Mouse (Mus musculus) left cerebral cortex, adult 11 months (tissue): ENCODE data around the gene Tbc1d22a.

Experiments
- DNase-seq: peaks from one replicate; pipeline ENCODE4 v3.0.0; 2022; ENCODE audit warnings: low spot score

Gene Tbc1d22a

GRCm38 (mm10) chr15:86340766-86341165 lies 126.5 kb downstream of the Tbc1d22a start:
- no peak for DNase-seq

DNA sequence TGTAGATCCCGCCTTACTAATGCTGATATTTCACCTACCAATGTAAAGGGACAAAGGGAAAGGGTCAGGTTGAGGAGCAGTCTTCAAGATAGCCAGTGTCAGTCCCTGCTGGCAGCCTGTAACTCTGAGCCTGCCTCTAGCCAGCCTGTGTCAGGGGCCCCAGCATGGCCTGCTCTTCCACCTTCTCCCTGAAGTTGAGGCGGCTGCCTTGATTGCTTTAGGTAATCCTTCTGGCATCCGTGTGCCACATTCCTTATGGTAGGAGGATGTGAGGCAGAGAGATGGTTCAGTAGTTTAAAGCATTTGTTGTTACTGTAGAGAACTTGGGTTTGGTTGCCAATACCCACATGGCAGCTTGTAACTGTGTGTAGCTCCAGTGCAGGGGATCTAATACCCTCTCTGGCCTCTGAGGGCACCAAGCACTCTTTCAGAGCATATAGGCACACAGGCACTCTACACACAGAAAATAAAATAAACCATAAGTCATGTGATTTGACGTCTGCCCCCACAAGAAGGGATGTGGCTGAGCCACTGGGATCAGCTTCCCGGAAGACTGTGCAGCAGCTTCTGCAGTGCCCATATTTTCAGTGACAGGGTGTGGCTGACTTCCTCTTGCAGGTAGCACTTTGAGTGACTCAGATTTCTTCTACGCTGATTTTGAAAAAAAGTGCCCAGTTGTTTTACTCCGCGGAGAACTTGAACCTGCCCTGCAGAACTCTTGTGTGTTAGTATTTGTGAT lies 128.5 kb downstream of the Tbc1d22a start:
- no peak for DNase-seq

GRCm38 (mm10) chr15:86344906-86345331 lies 130.7 kb downstream of the Tbc1d22a start:
- DNase-seq, result no peak

DNA sequence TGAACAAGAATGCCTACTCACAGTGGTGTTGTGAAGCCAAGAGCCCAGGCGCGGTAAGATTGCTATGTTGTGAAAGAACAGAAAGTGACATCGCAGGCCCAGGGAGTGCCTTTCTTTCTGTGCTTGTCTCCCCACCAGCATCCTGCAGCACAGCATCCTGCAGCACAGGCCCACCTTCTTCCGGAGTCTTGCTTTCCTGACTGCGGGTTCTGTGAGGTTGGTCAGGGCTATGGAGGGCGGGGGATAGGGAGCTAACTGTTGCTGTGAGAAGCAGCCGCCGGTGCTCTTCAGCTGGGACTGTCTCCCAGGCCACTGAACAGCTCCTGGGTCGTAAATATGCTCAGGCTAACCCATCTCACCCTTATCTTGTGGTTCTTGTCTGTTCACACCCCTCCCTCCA lies 131.6 kb downstream of the Tbc1d22a start:
- no peak for DNase-seq

GRCm38 (mm10) chr15:86346606-86347005 lies 132.3 kb downstream of the Tbc1d22a start:
- no peak for DNase-seq

- DNase-seq, result no peak
Observed at GRCm38 (mm10) chr15:86354932-86355331, 140.7 kb downstream of the Tbc1d22a start.

DNA sequence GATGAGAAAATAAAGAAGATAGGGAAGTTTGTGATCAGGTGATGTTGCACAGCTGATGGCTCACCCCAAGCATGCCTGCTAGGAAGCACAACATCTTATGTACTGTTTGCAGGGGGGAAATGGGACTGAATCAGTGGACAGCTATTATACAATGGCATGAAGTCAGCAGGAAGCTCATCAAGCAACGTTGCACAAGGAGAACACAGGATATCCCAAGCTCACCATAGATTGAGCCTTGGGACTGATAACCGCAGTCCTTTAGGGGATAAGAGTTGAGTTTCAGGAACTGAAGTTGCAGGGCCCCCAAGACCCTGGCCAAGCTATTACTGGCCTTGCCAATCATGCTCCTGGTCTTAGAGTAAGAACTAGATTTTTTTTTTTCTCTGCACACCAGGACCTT lies 141.6 kb downstream of the Tbc1d22a start:
- DNase-seq, result no peak

DNA sequence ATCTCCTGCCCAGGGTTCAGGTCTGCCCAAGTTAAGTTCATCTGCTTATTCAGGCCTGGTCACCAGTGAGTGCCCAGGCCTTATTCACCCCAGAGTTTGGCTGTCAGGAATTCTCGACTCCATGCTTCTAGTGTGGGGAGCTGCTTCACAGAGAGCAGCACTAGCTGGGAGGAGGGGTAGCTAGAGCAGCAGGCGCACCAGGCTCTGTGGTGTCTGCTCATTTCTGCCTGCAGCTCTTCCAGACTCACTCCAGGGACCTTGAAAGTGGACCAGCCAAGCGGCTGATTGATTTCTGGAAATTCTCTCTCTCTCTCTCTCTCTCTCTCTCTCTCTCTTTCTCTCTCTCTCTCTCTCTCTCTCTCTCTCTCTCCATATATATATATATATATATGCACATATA lies 146.1 kb downstream of the Tbc1d22a start:
- no peak for DNase-seq

DNA sequence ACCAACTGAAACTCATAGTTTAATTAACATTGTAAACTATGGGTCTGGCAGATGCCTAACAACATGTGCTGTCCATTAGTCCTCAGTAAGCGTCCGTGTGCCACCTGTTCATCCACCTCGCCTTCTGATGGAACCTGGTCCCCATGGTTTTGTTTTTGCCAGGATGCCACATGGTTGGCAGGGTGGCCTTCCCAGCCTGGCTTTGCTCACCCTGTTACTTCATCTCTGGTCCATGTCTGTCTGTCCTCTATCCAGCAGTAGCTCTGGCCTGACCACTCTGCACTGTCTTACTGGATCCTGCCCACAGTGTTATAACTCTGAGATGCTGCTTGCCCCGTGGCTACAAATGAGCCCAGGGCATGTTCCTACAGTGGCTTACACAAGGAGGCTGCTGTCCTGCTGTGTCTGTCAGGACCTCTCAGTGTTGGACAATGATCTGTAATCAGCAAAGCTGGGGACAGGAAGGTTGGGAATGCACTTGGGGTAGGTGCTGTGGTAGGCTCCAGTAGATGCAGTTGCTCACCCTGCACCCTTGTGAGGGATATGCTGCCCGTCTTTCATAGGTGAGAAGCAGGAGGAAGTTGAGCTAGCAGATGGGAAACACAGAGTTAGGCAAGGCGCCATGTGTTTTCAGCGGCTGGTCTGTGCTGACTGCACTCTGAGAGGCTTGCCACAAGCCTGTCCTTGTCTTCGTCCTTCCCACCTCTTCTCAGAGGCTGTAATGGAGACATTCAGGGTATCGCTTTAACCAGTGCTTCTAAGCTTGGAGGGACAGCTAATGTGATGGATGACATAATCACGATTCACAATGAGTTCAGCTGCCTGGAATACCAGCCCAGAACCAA lies 148.3 kb downstream of the Tbc1d22a start:
- DNase-seq, result peak; percentile 26

- DNase-seq, result peak; percentile 19
Observed at GRCm38 (mm10) chr15:86363841-86364295, 149.6 kb downstream of the Tbc1d22a start.

DNA sequence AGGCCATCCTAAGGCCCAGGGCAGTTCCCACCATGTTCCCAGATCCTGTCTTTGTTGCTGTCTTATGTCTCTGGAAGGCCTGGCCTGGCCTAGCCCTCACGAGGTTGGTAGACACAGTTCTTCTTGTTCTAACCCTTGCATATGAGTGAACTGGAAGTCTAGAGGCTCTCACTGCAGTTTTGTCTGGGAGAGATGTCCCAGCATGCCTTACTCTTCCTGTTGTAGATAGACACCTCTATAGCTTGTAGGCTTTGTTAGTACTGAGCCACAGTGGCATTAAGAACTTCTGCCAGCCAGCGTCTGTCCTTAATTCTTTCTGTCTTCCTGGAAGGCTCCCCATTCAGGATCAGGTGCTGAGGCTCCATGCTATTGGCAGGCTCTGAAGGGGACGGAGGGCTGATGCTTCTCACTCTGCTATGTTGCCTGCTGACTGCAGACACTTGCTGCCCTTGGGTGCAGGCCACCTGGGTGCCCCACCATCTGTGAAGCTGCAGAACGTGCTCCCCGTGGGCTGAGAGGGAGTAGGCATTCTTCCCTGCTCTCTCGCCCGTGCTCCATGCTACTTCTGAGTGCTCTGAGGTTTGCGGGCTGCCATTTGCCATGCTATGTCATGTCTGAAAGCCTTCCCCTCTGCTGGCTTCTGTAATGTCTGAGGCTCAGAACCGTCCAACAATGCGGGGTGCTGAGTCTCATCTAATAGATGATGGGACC lies 150.8 kb downstream of the Tbc1d22a start:
- no peak for DNase-seq

DNA sequence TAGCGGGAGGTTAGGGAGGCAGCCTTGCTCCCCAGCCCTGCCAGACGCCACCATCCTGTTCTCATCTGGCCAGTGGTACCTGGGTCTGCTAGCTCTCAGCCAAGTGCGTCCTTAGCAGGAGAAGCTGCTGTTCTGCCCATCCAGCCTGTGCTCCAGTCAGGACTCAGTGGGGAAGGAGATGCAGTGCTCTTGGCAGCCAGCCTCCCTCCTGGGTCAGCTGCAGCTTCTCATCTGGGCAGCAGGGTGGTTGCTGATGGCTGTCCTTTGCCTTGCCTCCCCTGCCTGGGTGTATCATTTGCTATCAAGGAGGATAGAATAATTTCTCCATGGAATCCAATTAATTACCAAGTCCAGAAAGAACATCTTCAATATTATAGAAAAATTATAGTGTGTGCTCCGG lies 152.5 kb downstream of the Tbc1d22a start:
- no peak for DNase-seq

DNA sequence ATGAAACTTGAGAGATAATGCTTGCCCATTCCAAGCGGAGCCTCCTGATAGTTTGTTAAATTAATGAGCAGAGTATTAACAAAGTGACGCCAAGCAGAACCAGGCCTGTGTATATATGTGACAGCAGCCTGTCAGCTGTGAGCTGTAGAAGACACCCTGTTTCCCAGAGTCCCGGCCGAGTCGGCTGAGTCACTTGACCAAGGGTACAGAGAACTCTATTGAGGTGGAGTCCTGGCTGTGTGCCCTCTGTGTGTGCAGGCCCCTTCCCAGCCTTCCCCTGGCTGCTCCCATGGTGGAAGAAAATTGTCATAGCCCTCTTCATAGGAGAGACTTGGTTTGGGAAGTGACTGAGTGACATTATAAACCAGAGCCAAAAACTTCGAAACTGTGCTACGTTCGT lies 153.0 kb downstream of the Tbc1d22a start:
- no peak for DNase-seq

GRCm38 (mm10) chr15:86370846-86371245 lies 156.6 kb downstream of the Tbc1d22a start:
- DNase-seq, result no peak

- DNase-seq, result no peak
Observed at GRCm38 (mm10) chr15:86375262-86375661, 161.0 kb downstream of the Tbc1d22a start.

DNA sequence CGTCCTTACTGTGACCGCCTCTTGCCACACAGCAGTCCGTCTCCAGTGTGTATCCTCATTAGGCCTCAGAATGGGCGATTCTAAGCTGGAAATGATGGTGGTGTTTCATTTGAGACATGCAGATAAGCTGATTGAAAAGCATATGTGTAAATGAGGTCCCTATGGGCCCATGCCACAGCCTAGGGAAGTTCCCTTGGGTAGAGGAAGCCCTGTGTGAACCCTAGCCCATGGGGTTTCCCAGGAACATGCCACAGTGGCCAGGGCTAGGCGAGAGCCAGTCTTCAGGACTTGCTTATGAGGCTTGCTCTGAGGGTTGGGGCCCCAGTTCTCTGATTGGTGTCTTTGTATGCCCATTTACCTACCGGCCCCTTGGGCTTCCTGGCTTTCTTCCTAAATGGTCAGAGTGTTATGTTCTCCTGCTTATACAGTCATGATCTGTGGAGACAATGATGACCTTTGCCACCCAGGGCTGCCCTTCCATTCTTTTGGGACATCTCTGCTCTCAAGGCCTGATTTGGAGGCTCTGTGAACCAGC lies 161.7 kb downstream of the Tbc1d22a start:
- DNase-seq, result no peak

DNA sequence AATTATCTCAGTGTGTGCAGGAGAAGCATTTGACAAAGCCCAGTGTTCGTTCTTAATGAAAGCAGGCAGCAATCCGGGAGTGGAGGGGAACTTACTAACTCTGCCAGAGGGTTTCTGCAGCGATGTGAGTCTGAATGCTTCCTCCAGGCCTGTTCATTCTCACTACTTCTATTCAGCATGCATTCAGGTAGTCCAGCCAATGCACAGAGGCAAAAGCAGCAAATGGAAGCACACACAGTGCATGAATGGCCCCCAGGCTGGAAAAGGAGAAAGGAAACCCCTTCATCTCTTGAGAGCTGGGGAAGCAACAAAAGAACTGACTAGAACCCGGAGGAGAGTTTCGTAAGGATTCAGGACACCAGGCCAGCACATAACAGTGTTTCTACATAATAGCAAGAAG lies 169.0 kb downstream of the Tbc1d22a start:
- no peak for DNase-seq

DNA sequence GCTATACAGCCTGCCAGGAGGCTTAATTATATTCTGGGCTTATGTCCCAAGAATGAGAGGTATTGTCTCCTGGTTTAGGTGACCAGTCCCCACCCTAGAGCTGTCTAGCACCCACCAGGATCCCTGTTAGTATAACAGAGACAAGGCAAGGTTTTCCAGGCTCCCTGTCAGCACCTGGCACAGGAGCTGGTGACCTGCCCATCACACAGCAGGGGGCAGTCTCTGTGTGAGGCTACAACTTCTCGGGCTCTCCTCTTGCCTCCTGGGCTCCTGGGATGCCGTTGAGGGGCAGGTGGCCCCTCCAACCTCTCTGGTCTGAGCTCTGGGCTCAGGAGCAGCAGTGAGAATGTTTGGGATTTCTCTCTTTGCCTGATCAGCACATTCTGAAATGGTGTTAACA lies 171.2 kb downstream of the Tbc1d22a start:
- DNase-seq, result no peak

- DNase-seq, result no peak
Observed at GRCm38 (mm10) chr15:86386325-86386724, 172.1 kb downstream of the Tbc1d22a start.

GRCm38 (mm10) chr15:86388597-86388996 lies 174.3 kb downstream of the Tbc1d22a start:
- no peak for DNase-seq

DNA sequence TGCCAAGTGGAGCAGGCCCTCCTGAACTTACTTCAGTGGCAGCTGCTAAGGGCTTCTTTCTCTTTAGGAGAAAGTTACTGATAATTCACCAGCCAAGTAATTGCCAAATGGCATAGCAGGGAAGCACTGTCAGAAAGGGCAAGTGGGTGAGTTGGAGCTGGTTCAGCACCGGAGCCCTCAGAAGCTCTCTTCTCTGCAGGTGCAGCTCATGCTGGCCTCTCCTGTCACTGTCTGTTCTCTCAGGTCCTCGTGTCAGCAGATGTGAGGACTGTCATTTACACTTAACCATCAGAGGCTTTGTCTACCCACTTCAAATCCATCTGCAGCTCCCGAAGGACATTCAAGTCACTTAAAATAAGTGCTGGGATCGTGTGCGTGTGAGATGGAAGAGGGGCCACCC lies 190.6 kb downstream of the Tbc1d22a start:
- no peak for DNase-seq

GRCm38 (mm10) chr15:86405527-86405926 lies 191.3 kb downstream of the Tbc1d22a start:
- DNase-seq, result no peak
